Mouse (Mus musculus) cerebellum, postnatal 36 days (tissue): ENCODE measurements around the gene Cacna1d.

Experiments used
- DNase-seq, 2 experiments: peaks; one replicate each; pipeline ENCODE4 v3.0.0; 2021 to 2022; ENCODE audit warnings: mixed read lengths in 2 of 2

Cacna1d gene

GRCm38 (mm10) chr14:30137961-30138360 lies 353.3 kb downstream of the Cacna1d start:
- DNase-seq = no peak

- DNase-seq = peak; percentile 74 to 88
These were observed 354.3 kb downstream of the Cacna1d start for GRCm38 (mm10) chr14:30136965-30137364.

- no peak for DNase-seq
These were observed 355.9 kb downstream of the Cacna1d start for GRCm38 (mm10) chr14:30135351-30135750.

GRCm38 (mm10) chr14:30133684-30134083 lies 357.6 kb downstream of the Cacna1d start:
- DNase-seq = no peak

- no peak for DNase-seq
These were observed 360.0 kb downstream of the Cacna1d start for GRCm38 (mm10) chr14:30131256-30131655.

- DNase-seq = peak; percentile 35 to 56
These were observed 361.2 kb downstream of the Cacna1d start for GRCm38 (mm10) chr14:30130092-30130491.

- DNase-seq = peak; percentile 52 to 56
These were observed 361.9 kb downstream of the Cacna1d start for GRCm38 (mm10) chr14:30129378-30129777.

- no peak for DNase-seq
These were observed 366.1 kb downstream of the Cacna1d start for GRCm38 (mm10) chr14:30124951-30125690.

- no peak for DNase-seq
These were observed 371.2 kb downstream of the Cacna1d start for GRCm38 (mm10) chr14:30120023-30120422.

- no peak for DNase-seq
These were observed 377.7 kb downstream of the Cacna1d start for GRCm38 (mm10) chr14:30113392-30114108.

GRCm38 (mm10) chr14:30109079-30109478 lies 382.2 kb downstream of the Cacna1d start:
- peak in 1 of 2 experiments; percentile 17 for DNase-seq

- DNase-seq = no peak
These were observed 384.7 kb downstream of the Cacna1d start for GRCm38 (mm10) chr14:30106550-30106949.

- peak; percentile 23 to 37 for DNase-seq
These were observed 385.7 kb downstream of the Cacna1d start for GRCm38 (mm10) chr14:30105551-30105950.

- DNase-seq = no peak
These were observed 387.2 kb downstream of the Cacna1d start for GRCm38 (mm10) chr14:30103946-30104536.

- DNase-seq = no peak
These were observed 394.0 kb downstream of the Cacna1d start for GRCm38 (mm10) chr14:30097239-30097638.

- no peak for DNase-seq
These were observed 398.8 kb downstream of the Cacna1d start for GRCm38 (mm10) chr14:30092426-30092825.

GRCm38 (mm10) chr14:30092021-30092420 lies 399.2 kb downstream of the Cacna1d start:
- no peak for DNase-seq

- DNase-seq = no peak
These were observed 411.5 kb downstream of the Cacna1d start for GRCm38 (mm10) chr14:30079729-30080128.

- no peak for DNase-seq
These were observed 413.0 kb downstream of the Cacna1d start for GRCm38 (mm10) chr14:30078115-30078808.

- DNase-seq = peak; percentile 75 to 77
These were observed 415.9 kb downstream of the Cacna1d start for GRCm38 (mm10) chr14:30075268-30075887.

GRCm38 (mm10) chr14:30068566-30068965 lies 422.7 kb downstream of the Cacna1d start:
- DNase-seq = no peak

GRCm38 (mm10) chr14:30066752-30067151 lies 424.5 kb downstream of the Cacna1d start:
- no peak for DNase-seq

- DNase-seq = no peak
These were observed 426.4 kb downstream of the Cacna1d start for GRCm38 (mm10) chr14:30064864-30065263.
